Mouse (Mus musculus): ENCODE measurements around the gene Pip5k1b. TPM values are rescaled to one million over a fixed set of nuclear protein-coding genes. Genes with fewer than 3 reads are reported as not detected.

Pip5k1b gene
- polyA plus RNA-seq, 1 experiment, result 0.68 TPM

GRCm38 (mm10) chr19:24312556-24313342, 242.9 kb downstream of the Pip5k1b start:
- TF ChIP-seq MYOD1 (IDR thresholded peaks at IDR 0.05; ENCODE audit: control insufficient read depth, insufficient read length, low read depth) (no peak), MAX (IDR thresholded peaks at IDR 0.05) (no peak), CEBPB (IDR thresholded peaks at IDR 0.05; ENCODE audit: low read depth) (no peak), USF1 (IDR thresholded peaks at IDR 0.05; ENCODE audit: low read depth) (no peak), CTCF (IDR thresholded peaks at IDR 0.05; ENCODE audit: control insufficient read depth, insufficient read depth, insufficient read length) (no peak), MYOG (IDR thresholded peaks at IDR 0.05; ENCODE audit: control insufficient read depth, extremely low read depth, insufficient read length) (no peak), FOSL1 (IDR thresholded peaks at IDR 0.05; ENCODE audit: insufficient read depth, low read length, poor library complexity, severe bottlenecking) (no peak)
- peaks cover 11% of the 10 kb centered on the region for H3K27me3 ChIP-seq (ENCODE audit: control insufficient read depth, insufficient read depth, insufficient read length)
- no peak overlapping the region for H3K4me3 ChIP-seq (ENCODE audit: insufficient read depth, poor library complexity, severe bottlenecking)
- no peaks in the 10 kb centered on the region for H3K36me3 ChIP-seq (ENCODE audit: control insufficient read depth, insufficient read depth)
- H3K79me2 ChIP-seq (ENCODE audit: control insufficient read depth, insufficient read depth), result no peaks in the 10 kb centered on the region
- no peaks in the 10 kb centered on the region for H3K79me3 ChIP-seq (ENCODE audit: low read depth)
- no peak overlapping the region for H3ac ChIP-seq (ENCODE audit: control insufficient read depth, insufficient read length, low read depth)

DNA sequence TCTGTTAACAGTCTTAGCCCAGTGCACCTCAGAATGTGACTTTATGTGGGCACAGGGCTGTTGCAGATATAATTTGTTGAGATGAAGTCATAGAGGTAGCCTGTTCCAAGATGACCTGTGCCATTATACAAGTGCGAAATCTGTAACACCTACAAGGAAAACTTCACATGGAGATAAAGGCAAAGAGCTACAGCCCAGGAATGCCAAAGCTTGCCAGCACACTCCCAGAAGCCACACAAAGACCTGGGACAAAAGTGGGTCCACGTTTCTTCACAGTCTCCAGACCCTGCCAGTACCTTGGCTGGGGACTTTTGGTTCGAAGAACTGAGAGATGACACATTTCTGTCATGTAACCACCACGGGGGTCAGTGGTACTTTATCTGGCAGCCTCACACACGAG, 243.6 kb downstream of the Pip5k1b start:
- TF ChIP-seq MYOD1 (IDR thresholded peaks at IDR 0.05; ENCODE audit: control insufficient read depth, insufficient read length, low read depth) (no peak), FOSL1 (IDR thresholded peaks at IDR 0.05; ENCODE audit: insufficient read depth, low read length, poor library complexity, severe bottlenecking) (no peak), MYOG (IDR thresholded peaks at IDR 0.05; ENCODE audit: control insufficient read depth, extremely low read depth, insufficient read length) (no peak), MAX (IDR thresholded peaks at IDR 0.05) (no peak), CTCF (IDR thresholded peaks at IDR 0.05; ENCODE audit: control insufficient read depth, insufficient read depth, insufficient read length) (no peak), USF1 (IDR thresholded peaks at IDR 0.05; ENCODE audit: low read depth) (no peak), CEBPB (IDR thresholded peaks at IDR 0.05; ENCODE audit: low read depth) (no peak)
- Histone ChIP-seq H3K27me3 (ENCODE audit: control insufficient read depth, insufficient read depth, insufficient read length) (peaks cover 10% of the 10 kb centered on the region), H3K79me2 (ENCODE audit: control insufficient read depth, insufficient read depth) (no peaks in the 10 kb centered on the region), H3K79me3 (ENCODE audit: low read depth) (no peaks in the 10 kb centered on the region), H3K4me3 (ENCODE audit: insufficient read depth, poor library complexity, severe bottlenecking) (no peak overlapping the region), H3K36me3 (ENCODE audit: control insufficient read depth, insufficient read depth) (no peaks in the 10 kb centered on the region), H3ac (ENCODE audit: control insufficient read depth, insufficient read length, low read depth) (no peak overlapping the region)

GRCm38 (mm10) chr19:24308305-24308705, 247.4 kb downstream of the Pip5k1b start:
- no peaks in the 10 kb centered on the region for H3K36me3 ChIP-seq (ENCODE audit: control insufficient read depth, insufficient read depth)
- TF ChIP-seq CTCF (IDR thresholded peaks at IDR 0.05; ENCODE audit: control insufficient read depth, insufficient read depth, insufficient read length) (no peak), MAX (IDR thresholded peaks at IDR 0.05) (no peak), USF1 (IDR thresholded peaks at IDR 0.05; ENCODE audit: low read depth) (no peak), FOSL1 (IDR thresholded peaks at IDR 0.05; ENCODE audit: insufficient read depth, low read length, poor library complexity, severe bottlenecking) (no peak), MYOG (IDR thresholded peaks at IDR 0.05; ENCODE audit: control insufficient read depth, extremely low read depth, insufficient read length) (no peak), CEBPB (IDR thresholded peaks at IDR 0.05; ENCODE audit: low read depth) (no peak), MYOD1 (IDR thresholded peaks at IDR 0.05; ENCODE audit: control insufficient read depth, insufficient read length, low read depth) (no peak)
- H3K79me2 ChIP-seq (ENCODE audit: control insufficient read depth, insufficient read depth), result no peaks in the 10 kb centered on the region
- no peaks in the 10 kb centered on the region for H3K79me3 ChIP-seq (ENCODE audit: low read depth)
- H3ac ChIP-seq (ENCODE audit: control insufficient read depth, insufficient read length, low read depth), result no peak overlapping the region
- no peak overlapping the region for H3K4me3 ChIP-seq (ENCODE audit: insufficient read depth, poor library complexity, severe bottlenecking)
- H3K27me3 ChIP-seq (ENCODE audit: control insufficient read depth, insufficient read depth, insufficient read length), result peaks cover 7% of the 10 kb centered on the region

DNA sequence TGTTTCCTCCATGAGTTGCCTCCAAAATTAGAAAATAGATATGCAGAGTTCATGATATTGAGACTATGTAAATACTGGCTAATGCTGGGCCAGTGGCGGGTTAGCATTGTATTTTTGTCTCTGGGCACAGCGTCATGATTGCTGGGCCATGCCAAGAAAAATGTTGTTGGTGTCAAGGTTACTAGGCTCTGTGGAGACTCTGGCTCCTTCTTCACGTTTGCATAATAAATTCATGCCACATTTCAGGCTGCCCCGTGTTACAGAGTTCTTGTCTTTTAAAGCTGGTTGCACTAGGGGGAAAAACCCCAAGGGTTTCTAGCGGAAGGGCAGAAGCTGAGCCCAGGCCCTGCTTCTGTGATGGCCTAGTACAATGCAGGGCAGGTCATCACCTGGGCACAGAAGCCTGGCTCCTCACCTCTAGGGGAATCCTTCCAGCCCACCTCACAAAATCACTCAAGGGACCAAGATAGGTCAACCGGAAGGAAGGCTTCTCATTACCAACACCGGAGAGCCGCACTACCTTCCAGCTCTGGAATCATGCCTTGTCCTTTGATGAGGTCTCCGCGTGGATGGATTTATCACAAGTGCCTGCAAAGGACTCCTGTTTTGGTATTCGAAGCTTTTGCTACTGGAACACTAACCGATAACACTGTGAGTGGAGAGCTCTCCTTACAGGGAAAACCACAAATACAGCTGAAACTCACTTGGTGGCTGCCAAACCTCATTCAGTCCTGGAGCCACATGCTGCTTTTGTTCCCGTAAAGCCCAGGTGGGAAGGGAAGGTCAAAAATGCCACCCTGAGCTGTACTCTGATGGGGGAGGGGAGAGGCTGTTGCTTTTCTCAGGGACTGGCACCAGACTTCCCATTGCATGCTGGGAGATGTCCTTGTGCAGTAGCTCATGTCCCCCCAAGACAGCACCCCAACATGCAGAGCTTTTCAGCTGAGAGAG, 248.1 kb downstream of the Pip5k1b start:
- H3K4me3 ChIP-seq (ENCODE audit: insufficient read depth, poor library complexity, severe bottlenecking), result no peak overlapping the region
- H3ac ChIP-seq (ENCODE audit: control insufficient read depth, insufficient read length, low read depth), result no peak overlapping the region
- no peaks in the 10 kb centered on the region for H3K79me3 ChIP-seq (ENCODE audit: low read depth)
- H3K27me3 ChIP-seq (ENCODE audit: control insufficient read depth, insufficient read depth, insufficient read length), result peaks cover 7% of the 10 kb centered on the region
- TF ChIP-seq MAX (IDR thresholded peaks at IDR 0.05), result no peak
- no peak for TF ChIP-seq MYOG (IDR thresholded peaks at IDR 0.05; ENCODE audit: control insufficient read depth, extremely low read depth, insufficient read length)
- TF ChIP-seq USF1 (IDR thresholded peaks at IDR 0.05; ENCODE audit: low read depth), result no peak
- H3K36me3 ChIP-seq (ENCODE audit: control insufficient read depth, insufficient read depth), result no peaks in the 10 kb centered on the region
- H3K79me2 ChIP-seq (ENCODE audit: control insufficient read depth, insufficient read depth), result no peaks in the 10 kb centered on the region

DNA sequence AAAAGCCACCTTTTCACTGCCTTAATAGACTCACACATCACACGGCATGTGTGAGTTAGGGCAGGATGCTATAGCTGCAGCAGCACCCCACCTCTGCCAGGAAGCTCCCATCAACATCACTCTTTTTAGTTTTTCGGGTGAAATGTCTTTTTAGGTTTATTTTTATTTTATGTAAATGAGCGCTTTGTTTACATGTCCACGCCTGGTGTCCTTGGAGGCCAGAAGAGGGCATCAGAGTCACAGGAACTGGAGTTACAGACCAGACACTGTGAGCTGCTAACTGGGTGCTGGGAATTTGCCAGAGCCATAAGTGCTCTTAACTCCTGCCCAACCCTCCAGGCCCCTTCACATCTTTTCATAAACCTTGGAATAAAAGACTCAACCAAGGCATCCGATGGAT, 249.3 kb downstream of the Pip5k1b start:
- Histone ChIP-seq H3K4me3 (ENCODE audit: insufficient read depth, poor library complexity, severe bottlenecking) (no peak overlapping the region), H3ac (ENCODE audit: control insufficient read depth, insufficient read length, low read depth) (no peak overlapping the region)
- TF ChIP-seq USF1 (IDR thresholded peaks at IDR 0.05; ENCODE audit: low read depth) (no peak), MYOG (IDR thresholded peaks at IDR 0.05; ENCODE audit: control insufficient read depth, extremely low read depth, insufficient read length) (no peak), MAX (IDR thresholded peaks at IDR 0.05) (no peak), CEBPB (IDR thresholded peaks at IDR 0.05; ENCODE audit: low read depth) (no peak), FOSL1 (IDR thresholded peaks at IDR 0.05; ENCODE audit: insufficient read depth, low read length, poor library complexity, severe bottlenecking) (no peak), MYOD1 (IDR thresholded peaks at IDR 0.05; ENCODE audit: control insufficient read depth, insufficient read length, low read depth) (no peak), CTCF (IDR thresholded peaks at IDR 0.05; ENCODE audit: control insufficient read depth, insufficient read depth, insufficient read length) (no peak)

More for the DNA sequence above, 249.3 kb downstream of the Pip5k1b start:
- Histone ChIP-seq H3K36me3 (ENCODE audit: control insufficient read depth, insufficient read depth) (no peaks in the 10 kb centered on the region), H3K79me3 (ENCODE audit: low read depth) (no peaks in the 10 kb centered on the region), H3K79me2 (ENCODE audit: control insufficient read depth, insufficient read depth) (no peaks in the 10 kb centered on the region), H3K27me3 (ENCODE audit: control insufficient read depth, insufficient read depth, insufficient read length) (peaks cover 7% of the 10 kb centered on the region)
